Mouse (Mus musculus) kidney, adult 9 months (tissue): ENCODE data around the gene Btbd1.
"Not testable (repeated sequence)": the region's sequence is repeated elsewhere in the genome, so short reads cannot be mapped to it uniquely, and the experiment has no call there.

Experiments
- DNase-seq: peaks from one replicate; pipeline ENCODE4 v3.0.0; 2022

Gene Btbd1

DNA sequence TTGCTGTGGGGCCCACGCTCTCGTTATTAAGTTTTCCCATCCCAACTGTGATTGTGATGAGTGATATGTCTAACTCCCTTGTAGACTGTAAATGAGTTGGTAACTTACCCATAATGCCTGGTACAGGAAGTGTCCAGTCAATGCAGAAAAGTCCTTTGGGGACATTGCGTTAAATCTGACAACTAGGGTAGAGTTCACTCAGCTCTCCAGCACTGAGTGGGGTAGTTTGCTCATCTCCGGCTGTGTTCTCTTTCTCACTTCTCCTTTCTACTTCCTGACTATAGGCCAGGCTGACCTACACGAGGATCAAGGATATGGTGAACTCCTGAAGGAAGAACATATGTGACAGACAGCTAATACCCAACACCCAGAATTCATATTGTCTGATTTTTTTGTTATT lies 20.0 kb upstream of the Btbd1 start:
- no peak for DNase-seq

DNA sequence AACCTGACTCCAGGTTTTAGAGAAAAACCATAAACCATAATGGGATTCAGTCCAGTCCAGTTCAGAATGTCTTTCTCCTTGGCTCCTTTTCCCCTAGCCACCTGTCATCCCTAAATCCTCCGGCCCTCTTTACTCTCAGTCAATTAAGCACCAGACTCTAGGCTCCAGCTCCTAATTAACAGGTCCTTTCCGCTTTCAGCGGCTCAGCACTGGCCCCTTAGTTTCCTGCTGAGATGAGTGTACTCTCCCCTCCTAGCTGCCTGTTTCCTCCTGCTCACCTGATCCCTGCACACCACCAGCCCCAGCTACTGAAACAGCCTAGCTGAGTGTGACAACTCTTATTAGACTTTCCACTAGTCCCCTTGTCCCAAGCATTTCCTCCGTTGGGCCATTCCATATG lies 18.5 kb upstream of the Btbd1 start:
- DNase-seq = no peak

- no peak for DNase-seq
These were observed 17.8 kb upstream of the Btbd1 start for GRCm38 (mm10) chr7:81847010-81847409.

DNA sequence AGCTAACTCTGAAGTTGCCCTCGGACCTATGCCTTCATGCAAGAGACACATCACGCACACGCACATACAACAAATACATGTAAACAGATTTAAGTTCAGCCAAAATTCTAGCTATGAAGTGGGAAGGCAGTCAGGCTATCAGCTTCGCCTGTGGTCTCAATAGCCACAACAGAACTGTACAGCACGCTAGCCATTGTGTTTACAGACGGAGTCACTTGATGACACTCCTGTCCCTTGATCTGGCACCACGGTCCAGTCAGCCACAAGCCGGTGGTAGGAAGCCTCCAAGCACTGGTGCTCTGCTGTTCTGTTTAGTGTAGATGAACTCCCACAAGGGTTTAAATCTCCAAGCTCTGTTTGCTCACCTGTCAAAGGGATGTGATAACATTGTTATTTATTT lies 16.8 kb upstream of the Btbd1 start:
- DNase-seq = no peak

GRCm38 (mm10) chr7:81845313-81845712 lies 16.1 kb upstream of the Btbd1 start:
- DNase-seq = no peak

GRCm38 (mm10) chr7:81844801-81845200 lies 15.6 kb upstream of the Btbd1 start:
- no peak for DNase-seq

- no peak for DNase-seq
These were observed 14.7 kb upstream of the Btbd1 start for GRCm38 (mm10) chr7:81843903-81844302.

- no peak for DNase-seq
These were observed 13.8 kb upstream of the Btbd1 start for GRCm38 (mm10) chr7:81842998-81843397.

DNA sequence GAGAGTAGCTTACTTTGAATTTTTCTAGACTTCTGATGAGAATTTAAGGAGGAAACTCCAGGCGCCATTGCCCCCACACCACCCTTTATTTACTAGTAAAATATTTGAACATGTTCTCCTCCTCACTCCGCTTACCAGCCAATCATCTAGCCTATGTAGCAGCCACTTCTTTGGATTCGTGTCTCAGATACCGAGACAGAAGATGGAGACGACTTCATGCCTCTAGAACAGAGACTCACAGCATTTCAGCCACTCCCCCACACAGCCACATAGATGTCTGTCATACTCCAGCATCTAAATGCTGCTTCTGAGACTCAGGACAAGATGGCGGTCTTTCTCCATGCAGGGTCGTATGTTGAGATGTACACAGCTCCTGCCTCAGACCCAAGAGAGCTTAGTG lies 12.9 kb upstream of the Btbd1 start:
- DNase-seq = no peak

DNA sequence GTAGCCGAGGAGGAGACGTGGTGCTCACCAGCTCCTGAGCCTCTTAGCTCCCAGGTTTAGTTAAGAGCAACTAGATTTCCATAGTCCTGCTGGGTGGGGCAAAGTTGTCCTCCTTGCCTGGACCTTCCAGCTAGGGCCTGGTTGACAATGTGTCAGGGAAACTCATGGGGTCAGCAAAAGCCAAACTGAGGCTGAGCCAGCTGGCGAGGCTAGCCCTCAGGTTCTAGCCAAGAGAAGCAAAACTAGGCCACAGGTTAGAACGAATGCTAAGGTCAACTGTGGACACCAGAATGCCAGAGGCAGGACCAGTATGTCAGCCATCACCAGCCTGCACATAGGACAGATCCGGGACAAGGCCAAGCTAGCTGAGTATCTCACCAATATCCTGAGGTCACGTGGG lies 12.2 kb upstream of the Btbd1 start:
- DNase-seq = peak; percentile 71

GRCm38 (mm10) chr7:81840661-81841181 lies 11.5 kb upstream of the Btbd1 start:
- DNase-seq = no peak

GRCm38 (mm10) chr7:81839746-81840145 lies 10.5 kb upstream of the Btbd1 start:
- no peak for DNase-seq

- DNase-seq = not testable (repeated sequence)
These were observed 8.5 kb upstream of the Btbd1 start for GRCm38 (mm10) chr7:81837771-81838170.

DNA sequence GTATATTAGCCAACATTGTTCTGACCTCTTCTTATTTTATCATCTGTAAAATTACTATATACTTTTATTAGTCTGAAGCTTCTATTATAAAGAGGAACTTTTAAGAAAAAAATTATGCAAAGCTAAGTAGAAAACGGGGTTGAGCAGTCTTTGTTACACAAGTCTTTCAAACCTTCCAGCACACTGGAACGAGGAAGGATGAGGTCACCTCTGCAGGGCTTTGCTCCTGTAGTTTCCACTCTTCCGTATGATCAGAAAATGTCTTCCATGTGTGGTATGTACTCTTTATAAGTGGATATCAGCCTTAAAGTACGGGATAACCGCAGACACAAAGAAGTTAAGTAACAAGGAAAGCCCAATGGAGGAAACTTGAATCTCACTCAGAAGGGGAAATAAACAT lies 6.2 kb upstream of the Btbd1 start:
- no peak for DNase-seq

DNA sequence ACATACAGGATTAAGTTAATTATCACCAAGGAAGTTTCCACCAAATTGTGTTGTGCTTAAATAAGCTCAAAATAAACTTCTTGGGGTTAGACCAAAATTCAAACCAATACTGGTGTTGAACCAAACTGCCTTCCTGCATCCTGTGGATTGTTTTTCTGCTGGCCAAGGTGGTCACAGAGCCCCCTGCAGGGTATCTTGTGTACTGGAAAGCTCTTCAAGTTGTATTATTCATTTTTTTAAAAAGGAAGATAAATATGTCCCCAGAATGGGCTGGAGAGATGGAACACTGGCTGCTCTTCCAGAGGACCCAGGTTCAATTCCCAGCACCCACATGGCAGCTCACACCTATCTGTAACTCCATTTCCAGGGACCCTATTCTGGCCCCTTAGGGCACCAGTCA lies 5.6 kb upstream of the Btbd1 start:
- no peak for DNase-seq

GRCm38 (mm10) chr7:81828681-81829378 lies 401 bp downstream of the Btbd1 start:
- peak; percentile 44 for DNase-seq

DNA sequence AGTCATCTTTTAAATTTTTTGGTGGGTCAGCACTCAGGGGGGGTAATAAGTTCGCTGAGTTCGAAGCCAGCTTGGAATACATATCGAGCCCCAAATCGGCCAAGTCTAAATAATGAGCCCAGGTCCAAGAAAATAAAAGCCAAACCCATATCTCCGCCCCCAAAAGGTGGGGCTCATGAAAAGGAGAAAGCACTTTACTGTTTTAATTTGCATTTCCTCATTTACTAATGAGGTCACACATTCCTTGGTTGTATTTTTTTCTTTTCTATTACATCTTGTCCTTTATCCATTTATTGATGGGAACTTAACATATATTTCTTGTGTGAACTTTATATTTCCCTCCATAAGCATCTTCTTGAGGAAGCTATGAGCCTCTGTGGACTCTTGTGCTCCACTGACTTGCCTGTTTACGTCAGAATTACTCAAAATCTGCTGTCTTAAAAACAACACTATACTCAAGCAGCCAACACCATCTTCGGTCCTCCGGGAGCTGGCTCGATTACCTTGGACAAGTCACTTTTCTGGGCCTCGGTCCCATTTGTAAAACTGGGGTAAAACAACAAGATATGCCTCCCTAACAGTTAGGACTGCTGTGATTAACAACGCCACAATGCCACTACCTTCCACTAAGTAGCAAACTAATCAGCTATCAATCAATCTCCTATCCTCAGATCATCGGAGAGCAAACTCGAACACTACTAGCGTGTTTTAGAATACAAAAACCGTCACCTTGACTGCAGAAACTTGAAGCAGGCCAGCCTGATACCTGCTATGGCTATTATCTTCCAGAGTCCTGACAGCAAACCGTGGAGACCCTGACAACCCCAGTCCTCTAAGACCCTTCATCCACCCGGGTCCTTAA lies 1.2 kb downstream of the Btbd1 start:
- peak; percentile 47 for DNase-seq

- DNase-seq = peak; percentile 45
These were observed 3.9 kb downstream of the Btbd1 start for GRCm38 (mm10) chr7:81825381-81825780.

- no peak for DNase-seq
These were observed 4.3 kb downstream of the Btbd1 start for GRCm38 (mm10) chr7:81824906-81825305.

DNA sequence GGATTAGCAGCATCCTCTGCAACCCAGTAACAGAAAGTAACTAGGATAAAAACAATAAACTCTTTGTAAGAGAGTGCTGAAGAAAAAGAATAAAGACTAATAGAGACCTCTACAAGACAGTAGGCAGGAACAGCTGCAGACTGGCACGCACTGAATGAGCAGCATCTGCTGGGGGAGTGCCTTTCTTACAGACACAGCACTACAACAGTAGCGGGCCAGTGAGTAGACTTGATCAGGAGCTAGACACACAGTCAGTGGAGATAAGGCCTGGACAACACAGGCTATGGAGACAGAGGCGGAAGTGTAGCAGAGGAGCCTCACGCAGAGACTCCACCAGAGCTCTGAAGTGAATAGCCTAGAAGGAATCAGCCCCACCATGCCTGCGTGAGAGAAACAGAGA lies 23.2 kb downstream of the Btbd1 start:
- DNase-seq = no peak

GRCm38 (mm10) chr7:81789095-81789757 lies 40.0 kb downstream of the Btbd1 start, which contains the start of gene 3110040N11Rik:
Gene 3110040N11Rik (minus strand): TSS chr7:81789478.
- DNase-seq = peak; percentile 80

DNA sequence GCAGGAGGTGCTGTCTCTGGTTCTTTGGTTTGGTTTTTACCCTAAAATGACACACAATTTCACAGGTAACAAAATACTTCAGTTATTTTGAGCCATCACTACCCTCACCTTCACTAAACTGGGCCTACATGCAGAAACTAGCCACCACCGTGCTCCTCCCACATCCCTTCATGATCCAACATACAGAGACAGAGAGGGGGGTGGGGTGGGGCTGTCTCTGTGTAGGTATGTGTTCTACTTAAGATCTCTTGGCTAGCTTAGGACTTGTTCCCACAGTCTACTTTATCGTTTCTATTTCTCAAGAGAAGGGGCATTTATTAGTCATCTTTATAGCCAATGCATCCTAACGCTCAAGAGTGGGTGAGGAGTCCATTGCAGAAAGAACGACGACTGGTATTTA lies 40.7 kb downstream of the Btbd1 start:
- peak; percentile 16 for DNase-seq

GRCm38 (mm10) chr7:81777667-81778218 lies 51.5 kb downstream of the Btbd1 start:
- DNase-seq = no peak
